Mouse (Mus musculus) brain, embryonic 14.5 days (tissue): ENCODE results near the gene Gpx7.

Experiments
- CTCF ChIP-seq: fragments of 200-500 bp; IDR thresholded peaks from 2 replicates; pipeline ENCODE4 v1.5.1; 2012; ENCODE audit warnings: inconsistent platforms, mild to moderate bottlenecking, moderate library complexity, borderline replicate concordance; ENCODE audit not compliant: insufficient read depth, insufficient read length; ENCODE audit errors: extremely low read depth
- POLR2A ChIP-seq: fragments of 200-500 bp; IDR thresholded peaks from 2 replicates; pipeline ENCODE4 v1.6.1; 2012; ENCODE audit warnings: mild to moderate bottlenecking, inconsistent platforms, borderline replicate concordance; ENCODE audit not compliant: poor library complexity, insufficient read depth, insufficient read length, severe bottlenecking; ENCODE audit errors: extremely low read depth

GRCm38 (mm10) chr4:108403861-108404635 is 2.7 kb downstream of the Gpx7 start:
- TF ChIP-seq CTCF (no peak), POLR2A (no peak)
